Mouse (Mus musculus) small intestine, adult 2 months (tissue): Measurements from ENCODE around the gene Sgms1. TPM values are rescaled to one million over a fixed set of nuclear protein-coding genes. Genes with fewer than 3 reads are reported as not detected.
"Not testable (repeated sequence)": the region's sequence is repeated elsewhere in the genome, so short reads cannot be mapped to it uniquely, and the experiment has no call there.

ENCODE experiments used
- H3K27ac ChIP-seq: fragments of 200-500 bp; 2 replicates; pipeline ENCODE4 v1.5.1; 2012; ENCODE audit warnings: low read depth, low read length, control low read depth, inconsistent platforms; ENCODE audit not compliant: insufficient read depth
- H3K27me3 ChIP-seq: fragments of 200-500 bp; 2 replicates; pipeline ENCODE4 v1.6.1; 2012; ENCODE audit warnings: mild to moderate bottlenecking, moderate library complexity, low read length, inconsistent platforms; ENCODE audit not compliant: control insufficient read depth, insufficient read depth
- H3K36me3 ChIP-seq: fragments of 200-500 bp; 2 replicates; pipeline ENCODE4 v1.6.1; 2012; ENCODE audit warnings: mild to moderate bottlenecking, low read length, control low read depth, inconsistent platforms; ENCODE audit not compliant: control insufficient read depth, insufficient read depth
- H3K4me1 ChIP-seq: fragments of 200-500 bp; 2 replicates; pipeline ENCODE4 v1.6.1; 2012; ENCODE audit warnings: low read length, inconsistent platforms, mixed read lengths; ENCODE audit not compliant: control insufficient read depth, insufficient read depth, insufficient read length
- H3K4me3 ChIP-seq: fragments of 200-500 bp; 2 replicates; pipeline ENCODE4 v1.5.1; 2012; ENCODE audit warnings: low read depth, mild to moderate bottlenecking, control low read depth, inconsistent platforms, low read length, moderate library complexity
- CTCF ChIP-seq: fragments of 200-500 bp; IDR thresholded peaks from 2 replicates; pipeline ENCODE4 v1.5.1; 2012; ENCODE audit warnings: low read depth, mild to moderate bottlenecking, control low read depth, inconsistent platforms, low read length, moderate library complexity, mixed read lengths; ENCODE audit not compliant: insufficient replicate concordance, insufficient read length; ENCODE audit errors: extremely low read depth
- POLR2A ChIP-seq: fragments of 200-500 bp; IDR thresholded peaks from 2 replicates; pipeline ENCODE4 v1.6.1; 2012; ENCODE audit warnings: low read depth, mild to moderate bottlenecking, control low read depth, inconsistent platforms, low read length, moderate library complexity
- WGBS: fragments of 180-500 bp; shearing (Covaris S2); methylation state at CpG from one replicate; pipeline ENCODE4 v1.1.7; 2018; 5-methylcytosine and 5-hydroxymethylcytosine counted together
- polyA plus RNA-seq: library from polyadenylated mRNA; depleted of rRNA; stranded (reverse); fragments of >200 nt; gene quantifications from 2 replicates; pipeline ENCODE4 v1.2.3, GENCODE M21; 2012

Sgms1 gene
- polyA plus RNA-seq, 1 experiment: 7.5 TPM

DNA sequence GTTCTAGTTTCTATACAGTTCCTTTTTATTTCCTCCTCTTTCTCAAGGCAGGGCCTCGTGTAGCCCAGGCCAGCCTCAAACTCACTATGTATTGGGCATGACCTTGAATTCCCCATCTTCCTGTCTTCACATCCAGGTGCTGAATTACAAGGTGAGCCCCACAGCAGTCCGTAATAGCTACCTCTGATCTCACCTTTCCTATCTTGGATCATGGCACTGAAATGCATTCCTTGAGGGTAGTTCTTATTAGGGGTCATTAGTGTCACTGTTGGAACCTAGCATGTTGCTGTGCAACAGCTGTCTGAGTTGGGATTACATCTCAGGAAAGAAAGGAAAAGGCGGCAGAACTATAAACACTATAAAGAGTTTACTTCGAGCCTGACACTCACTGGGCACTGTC is 25.9 kb downstream of the Sgms1 start:
- Histone ChIP-seq H3K4me3 (no peak overlapping the region), H3K27ac (no peak overlapping the region), H3K27me3 (no peaks in the 10 kb centered on the region), H3K4me1 (peaks cover 17% of the 10 kb centered on the region), H3K36me3 (no peaks in the 10 kb centered on the region)
- 76% methylated on average over 4 of the region's 4 CpGs for WGBS
- TF ChIP-seq CTCF (no peak), POLR2A (no peak)

DNA sequence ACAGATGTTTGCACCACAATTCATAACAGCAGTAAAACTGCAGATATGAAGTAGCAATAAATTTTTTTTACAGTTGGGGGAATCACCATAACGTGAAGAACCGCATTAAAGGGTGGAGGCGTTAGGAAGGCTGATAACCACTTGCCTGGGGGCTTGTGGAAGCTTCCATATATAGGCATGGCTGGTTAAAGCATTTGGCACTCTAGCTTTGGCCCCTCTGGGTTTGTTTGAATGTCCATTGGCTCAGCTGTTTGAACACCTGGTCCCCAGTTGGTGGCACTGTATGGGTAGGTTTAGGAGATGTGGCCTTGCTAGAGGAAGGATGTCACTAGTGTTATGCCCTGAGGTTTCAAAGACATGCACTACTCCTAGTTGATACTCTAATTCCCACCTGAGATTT is 27.0 kb downstream of the Sgms1 start:
- H3K36me3 ChIP-seq: no peaks in the 10 kb centered on the region
- WGBS: 23% methylated on average over 3 of the region's 3 CpGs

DNA sequence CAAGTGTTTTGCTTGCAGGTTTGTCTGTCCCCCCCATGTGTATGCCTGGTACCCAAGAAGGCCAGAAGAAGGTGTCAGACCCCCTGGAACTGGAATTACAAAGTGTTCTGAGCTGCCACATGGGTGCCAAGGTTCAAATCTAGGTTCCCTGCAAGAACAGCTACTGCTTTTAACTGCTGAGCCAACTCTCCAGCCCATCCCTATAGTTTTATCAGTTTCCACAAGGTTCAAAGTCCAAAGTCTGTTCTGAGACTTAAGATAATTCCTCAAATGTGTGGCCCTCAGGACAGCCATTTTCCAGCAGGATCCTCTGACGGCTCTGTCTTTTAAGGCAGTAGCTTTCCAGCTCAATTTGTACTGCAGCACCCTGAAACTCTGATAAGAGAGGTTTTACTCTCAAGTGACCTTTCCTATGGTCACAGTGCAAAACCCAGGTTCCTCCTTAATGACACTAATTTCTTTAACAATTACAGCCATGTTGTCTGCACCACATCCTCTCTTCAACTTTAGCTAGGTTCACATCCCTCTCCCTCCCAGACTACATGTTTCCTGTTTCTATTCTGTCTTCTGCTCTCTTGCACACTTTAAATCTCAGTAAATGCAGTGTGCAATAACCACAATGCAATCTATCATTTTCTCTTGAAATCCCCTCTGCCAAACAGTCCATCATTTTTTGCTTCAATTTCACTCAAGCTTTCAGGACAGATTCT is 28.4 kb downstream of the Sgms1 start:
- TF ChIP-seq POLR2A: no peak
- TF ChIP-seq CTCF: no peak
- peak overlapping the region; percentile 93 for H3K27ac ChIP-seq
- H3K36me3 ChIP-seq: no peaks in the 10 kb centered on the region
- peaks cover 18% of the 10 kb centered on the region for H3K4me1 ChIP-seq
- no peaks in the 10 kb centered on the region for H3K27me3 ChIP-seq
- 29% methylated on average over 1 of the region's 1 CpGs for WGBS
- H3K4me3 ChIP-seq: no peak overlapping the region

More for the DNA sequence above, 27.0 kb downstream of the Sgms1 start:
- H3K27me3 ChIP-seq: no peaks in the 10 kb centered on the region
- TF ChIP-seq CTCF: no peak
- no peak for TF ChIP-seq POLR2A
- no peak overlapping the region for H3K4me3 ChIP-seq
- peak overlapping the region; percentile 53 for H3K27ac ChIP-seq
- H3K4me1 ChIP-seq: peaks cover 18% of the 10 kb centered on the region

DNA sequence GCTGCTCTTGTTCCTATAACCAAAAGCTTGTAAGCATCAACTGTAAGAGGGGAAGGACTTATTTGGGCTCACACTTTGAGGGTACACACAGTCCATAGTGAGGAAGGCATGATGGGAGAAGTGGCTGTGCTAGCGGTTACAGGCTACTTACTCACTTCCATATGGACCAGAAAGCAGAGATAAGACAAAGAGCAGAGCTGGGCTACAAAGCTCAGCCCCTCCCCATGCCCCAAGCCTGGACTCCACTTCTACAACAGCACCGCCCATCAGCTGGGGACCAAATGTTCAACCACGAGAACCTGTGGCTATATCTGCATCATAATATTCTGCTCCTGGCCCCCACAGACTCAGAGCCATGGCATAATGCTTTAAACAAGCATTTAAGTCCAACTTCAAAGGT is 29.0 kb downstream of the Sgms1 start:
- 20% methylated on average over 3 of the region's 3 CpGs for WGBS
- Histone ChIP-seq H3K27ac (peak overlapping the region; percentile 93), H3K4me1 (peaks cover 18% of the 10 kb centered on the region), H3K4me3 (no peak overlapping the region), H3K27me3 (no peaks in the 10 kb centered on the region), H3K36me3 (no peaks in the 10 kb centered on the region)
- TF ChIP-seq POLR2A (no peak), CTCF (no peak)

DNA sequence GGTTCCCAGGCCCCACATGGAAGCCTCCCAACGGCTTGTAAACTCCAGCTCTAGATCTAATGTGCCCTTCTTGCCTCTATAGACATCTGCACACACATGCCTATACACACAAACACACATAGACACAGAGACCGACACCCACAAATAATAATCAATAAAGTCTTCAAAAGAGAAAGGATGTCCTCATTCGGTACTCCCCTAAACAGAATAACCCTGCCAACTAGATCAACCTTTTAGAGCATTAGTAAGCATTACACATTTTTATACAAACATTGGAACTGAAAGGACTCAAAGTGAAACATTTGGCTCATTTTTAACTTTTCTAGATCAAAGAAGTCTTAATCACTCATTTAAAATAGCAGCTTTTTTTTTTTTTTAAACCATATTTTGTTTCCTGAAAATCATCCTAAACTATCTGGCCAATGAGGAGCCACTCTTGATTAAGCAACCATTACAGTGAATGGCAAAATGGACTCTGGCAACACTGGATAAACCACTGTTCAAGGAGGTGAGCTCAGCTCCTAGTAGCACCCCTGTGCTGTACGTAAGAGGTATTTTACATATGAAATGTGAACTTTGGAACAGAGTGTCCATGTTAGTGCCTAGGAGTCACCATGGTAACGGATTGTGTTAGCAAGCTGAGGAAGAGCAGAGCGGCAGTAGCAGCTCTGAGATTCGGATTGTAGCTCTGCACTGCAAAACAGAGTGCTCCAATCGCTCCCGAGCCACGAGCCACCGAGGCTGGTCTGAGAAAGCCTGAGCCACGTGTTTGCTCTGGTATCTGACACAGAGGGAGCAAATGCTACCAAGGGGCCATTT is 30.6 kb downstream of the Sgms1 start:
- Histone ChIP-seq H3K4me1 (peaks cover 18% of the 10 kb centered on the region), H3K27ac (peak overlapping the region; percentile 64), H3K36me3 (no peaks in the 10 kb centered on the region), H3K4me3 (peak overlapping the region; percentile 39), H3K27me3 (no peaks in the 10 kb centered on the region)
- WGBS: 33% methylated on average over 12 of the region's 12 CpGs
- TF ChIP-seq POLR2A: no peak
- TF ChIP-seq CTCF: no peak

DNA sequence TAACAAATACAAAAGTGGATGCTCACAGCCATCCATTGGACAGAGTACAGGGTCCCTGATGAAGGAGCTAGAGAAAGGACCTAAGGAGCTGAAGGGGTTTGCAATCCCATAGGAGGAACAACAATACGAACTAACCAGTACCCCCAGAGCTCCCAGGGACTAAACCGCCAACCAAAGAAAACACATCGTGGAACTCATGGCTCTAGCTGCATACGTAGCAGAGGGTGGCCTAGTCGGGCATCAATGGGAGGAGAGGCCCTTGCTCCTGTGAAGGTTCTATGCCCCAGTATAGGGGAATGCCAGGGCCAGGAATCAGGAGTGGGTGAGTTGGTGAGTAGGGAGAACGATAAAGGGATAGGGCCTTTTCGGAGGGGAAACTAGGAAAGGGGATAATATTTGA is 31.5 kb downstream of the Sgms1 start:
- not testable (repeated sequence) for H3K27me3 ChIP-seq, H3K4me3 ChIP-seq, H3K27ac ChIP-seq, H3K36me3 ChIP-seq
- peaks cover 18% of the 10 kb centered on the region for H3K4me1 ChIP-seq
- WGBS: 95% methylated on average over 7 of the region's 7 CpGs

DNA sequence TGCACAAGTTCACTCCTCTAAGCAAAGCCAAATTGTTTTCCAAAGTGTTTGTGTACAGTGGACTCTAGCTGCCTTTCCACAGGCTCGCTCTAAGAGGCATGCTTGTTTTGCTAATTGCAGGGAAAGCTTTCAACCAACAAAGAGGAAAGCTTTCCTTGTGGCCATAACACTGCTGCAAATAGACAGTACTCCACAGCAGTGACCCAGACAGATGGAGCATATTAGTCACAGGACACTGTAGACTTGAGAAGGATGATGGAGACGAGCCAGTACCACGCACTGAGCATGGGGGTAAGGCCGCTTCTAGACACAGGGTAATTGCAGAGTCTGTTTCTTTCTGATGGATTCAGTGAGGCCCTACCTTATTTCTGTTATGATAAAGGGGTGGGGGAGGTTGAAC is 33.3 kb downstream of the Sgms1 start:
- no peaks in the 10 kb centered on the region for H3K27me3 ChIP-seq
- WGBS: 76% methylated on average over 4 of the region's 4 CpGs
- no peak for TF ChIP-seq POLR2A
- TF ChIP-seq CTCF: no peak
- no peaks in the 10 kb centered on the region for H3K36me3 ChIP-seq
- peaks cover 4% of the 10 kb centered on the region; the same call in 1 of the 2 replicates for H3K4me1 ChIP-seq
- H3K4me3 ChIP-seq: no peak overlapping the region
- no peak overlapping the region for H3K27ac ChIP-seq
